Mouse (Mus musculus): ENCODE data around the gene Slc7a11.

DNA sequence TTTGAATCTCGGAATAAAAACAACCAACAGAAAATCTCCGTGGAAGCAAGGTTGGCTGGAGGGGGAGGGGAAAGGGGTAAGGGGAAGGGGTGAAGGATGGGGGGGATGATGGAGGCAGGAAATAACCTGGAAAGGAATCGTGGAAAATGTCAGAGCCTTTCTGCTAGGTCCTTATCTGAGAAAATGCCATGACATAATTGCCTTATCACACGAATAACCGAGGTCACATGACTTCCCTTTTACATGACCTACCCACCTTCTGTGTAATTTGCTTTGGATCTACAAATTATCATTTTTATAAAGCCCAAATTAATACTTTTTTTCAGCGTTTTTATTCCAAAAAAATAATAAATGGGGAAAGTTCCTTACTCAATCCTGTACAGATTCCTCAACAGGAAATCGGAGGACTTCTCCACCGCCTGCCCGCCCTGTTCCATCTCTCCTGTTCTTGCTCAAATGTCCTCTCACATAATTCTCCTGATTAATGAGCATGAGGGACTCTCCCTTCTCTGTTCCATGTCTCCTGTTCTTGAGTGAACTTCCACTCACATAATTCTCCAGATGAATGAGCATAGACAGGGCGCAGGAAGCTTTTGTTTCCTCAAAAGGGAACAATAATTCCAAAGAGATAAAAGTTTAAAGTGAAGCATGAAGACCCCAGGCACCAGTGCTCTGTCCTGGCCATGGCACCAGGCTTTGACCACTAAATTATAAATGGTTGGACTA lies 1.8 kb upstream of the Slc7a11 start:
- no peak for TF ChIP-seq CTCF (IDR thresholded peaks at IDR 0.05; ENCODE audit: low read depth, low read length)
- TF ChIP-seq POLR2A (IDR thresholded peaks at IDR 0.05; ENCODE audit: borderline replicate concordance, low read depth, low read length): no peak

Data from bone marrow macrophage, adult 2 months (primary cell).